Mouse (Mus musculus) heart, postnatal 4 days (tissue): ENCODE measurements at regions not wholly inside any gene's neighbourhood (a gene's known extent, or its start where the extent isn't known, plus 50 kb on each side); places are given as distances from the start of the nearest gene placed in this dataset.

Experiments
- DNase-seq: peaks from one replicate; pipeline ENCODE4 v3.0.0; 2021

- DNase-seq, result no peak
Measured at GRCm38 (mm10) chr1:71822123-71822522, 169.1 kb upstream of the Fn1 start.

DNA sequence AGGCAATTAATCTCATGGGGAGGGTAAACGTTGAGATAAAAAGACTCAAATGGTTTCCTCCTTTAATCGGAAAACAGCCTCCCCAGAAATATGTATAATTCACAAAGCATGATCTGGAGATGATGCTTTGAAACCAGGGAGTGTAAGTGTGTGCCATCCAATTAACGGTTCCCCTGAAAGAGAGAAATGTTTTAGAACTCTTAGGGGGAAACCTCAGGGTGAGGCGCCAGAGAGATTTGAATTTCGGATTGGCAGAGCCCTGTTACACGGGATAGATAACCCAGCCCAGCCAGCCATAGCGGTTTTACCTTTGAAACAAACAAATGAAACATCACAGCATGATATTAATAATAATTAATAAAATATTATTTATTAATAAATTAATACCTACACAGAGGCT, 168.1 kb upstream of the Fn1 start:
- no peak for DNase-seq

- peak; percentile 9 for DNase-seq
Measured at GRCm38 (mm10) chr1:71816306-71816705, 163.3 kb upstream of the Fn1 start.

DNA sequence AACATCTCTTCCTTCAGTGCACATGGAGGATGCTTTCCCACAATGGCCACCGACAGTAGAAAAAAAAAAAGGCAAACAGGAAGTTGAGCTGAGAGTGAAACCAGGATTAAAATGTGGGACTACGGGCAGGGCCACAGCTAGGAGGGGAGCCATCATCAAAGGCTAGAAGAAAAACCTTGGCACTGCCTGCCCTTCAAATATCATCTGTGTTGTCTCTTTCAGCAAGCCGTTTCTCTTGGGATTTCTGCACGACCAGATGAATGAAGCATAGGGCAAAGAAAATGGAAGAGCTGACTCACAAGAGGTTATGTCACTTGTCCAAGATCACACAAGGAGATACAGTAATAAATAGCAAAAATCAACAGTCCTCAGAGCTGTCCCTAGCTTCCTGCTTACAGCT, 161.1 kb upstream of the Fn1 start:
- no peak for DNase-seq

DNA sequence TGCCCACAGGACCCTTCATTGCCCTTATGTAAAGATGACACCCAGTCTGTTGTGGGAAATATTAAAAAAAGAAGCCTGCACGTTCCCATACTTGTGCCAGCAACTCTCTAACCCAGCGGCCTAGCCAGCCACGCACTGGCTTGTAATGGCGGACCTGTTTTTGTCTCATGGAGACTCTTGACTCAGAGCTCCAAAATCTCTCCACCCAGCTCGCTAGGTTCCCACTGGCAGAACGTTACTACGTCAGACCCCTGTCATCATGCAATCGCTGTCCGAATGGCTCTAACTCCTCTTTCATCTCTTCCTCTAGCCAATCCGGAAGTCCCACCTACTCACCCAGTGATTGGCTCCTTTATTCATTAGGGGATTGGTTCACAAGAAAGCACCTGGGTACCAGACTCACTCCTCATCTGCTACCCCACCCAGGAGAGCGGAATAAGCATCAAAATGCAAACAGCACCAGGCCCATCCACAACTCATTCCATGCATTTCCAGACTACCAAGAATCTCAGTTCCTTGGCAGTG, 159.2 kb upstream of the Fn1 start:
- DNase-seq, result no peak

- no peak for DNase-seq
Measured at GRCm38 (mm10) chr1:71811196-71811788, 158.3 kb upstream of the Fn1 start.

- DNase-seq, result no peak
Measured at GRCm38 (mm10) chr1:71808005-71808404, 155.0 kb upstream of the Fn1 start.

GRCm38 (mm10) chr1:71807586-71807985, 154.6 kb upstream of the Fn1 start:
- DNase-seq, result peak; percentile 14

- DNase-seq, result no peak
Measured at GRCm38 (mm10) chr1:71801283-71802066, 148.5 kb upstream of the Fn1 start.

GRCm38 (mm10) chr1:71800581-71800980, 147.6 kb upstream of the Fn1 start:
- DNase-seq, result no peak

DNA sequence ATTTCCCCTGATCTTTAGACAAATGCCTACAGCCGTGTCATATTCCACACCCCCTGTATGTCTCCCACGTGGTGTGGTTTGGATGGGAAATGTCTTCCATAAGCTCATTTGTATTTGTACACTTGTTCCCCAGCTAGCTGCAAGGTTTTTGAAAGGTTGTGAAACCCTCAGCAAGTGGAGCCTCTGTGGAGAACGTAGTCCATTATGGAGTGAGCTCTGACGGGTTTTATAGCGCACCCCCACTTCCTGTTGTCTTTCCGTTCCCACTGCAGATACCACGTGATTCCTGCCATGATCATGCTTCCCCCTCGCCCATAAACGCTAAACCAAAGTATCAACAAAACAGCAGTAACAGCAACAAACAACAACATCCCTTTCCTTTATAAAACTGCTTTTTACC, 145.6 kb upstream of the Fn1 start:
- DNase-seq, result no peak

- no peak for DNase-seq
Measured at GRCm38 (mm10) chr1:71788408-71788807, 135.4 kb upstream of the Fn1 start.

DNA sequence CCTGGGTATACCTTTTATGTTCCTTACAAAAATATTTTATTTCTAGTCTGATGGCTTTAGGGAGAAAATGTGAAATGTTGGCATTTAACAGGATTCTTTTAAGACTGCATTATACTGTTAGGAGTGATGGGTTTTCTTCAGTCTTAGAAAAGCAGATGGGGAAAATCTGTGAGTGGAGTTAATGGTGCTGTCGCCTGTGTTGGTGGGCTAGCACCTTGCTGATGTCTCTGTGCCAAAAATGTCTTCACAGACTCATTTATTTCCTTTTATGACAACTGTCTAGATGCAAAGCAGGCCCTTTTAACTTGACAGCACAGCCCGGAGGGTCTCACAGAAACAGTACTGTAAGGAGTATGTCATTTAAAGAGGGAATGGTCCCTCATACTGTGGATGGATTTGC, 131.9 kb upstream of the Fn1 start:
- DNase-seq, result no peak

DNA sequence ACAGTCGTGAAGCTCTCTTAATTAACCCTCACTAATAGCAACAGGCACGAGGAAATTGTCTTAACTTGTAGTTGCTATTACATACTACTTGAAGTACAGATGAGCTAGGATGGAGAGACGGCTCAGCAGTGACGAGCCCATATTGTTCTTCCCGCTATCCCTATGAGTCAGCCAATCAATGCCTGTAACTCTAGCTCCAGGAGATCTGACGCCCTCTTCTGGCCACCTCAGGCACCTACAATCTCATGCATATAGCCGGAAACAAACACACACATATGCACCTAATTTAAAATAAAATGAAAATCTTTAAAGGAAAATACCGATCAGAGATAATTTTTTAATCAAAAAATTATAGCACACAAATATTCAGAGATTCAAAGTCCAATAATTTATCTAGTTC, 125.3 kb upstream of the Fn1 start:
- DNase-seq, result no peak

DNA sequence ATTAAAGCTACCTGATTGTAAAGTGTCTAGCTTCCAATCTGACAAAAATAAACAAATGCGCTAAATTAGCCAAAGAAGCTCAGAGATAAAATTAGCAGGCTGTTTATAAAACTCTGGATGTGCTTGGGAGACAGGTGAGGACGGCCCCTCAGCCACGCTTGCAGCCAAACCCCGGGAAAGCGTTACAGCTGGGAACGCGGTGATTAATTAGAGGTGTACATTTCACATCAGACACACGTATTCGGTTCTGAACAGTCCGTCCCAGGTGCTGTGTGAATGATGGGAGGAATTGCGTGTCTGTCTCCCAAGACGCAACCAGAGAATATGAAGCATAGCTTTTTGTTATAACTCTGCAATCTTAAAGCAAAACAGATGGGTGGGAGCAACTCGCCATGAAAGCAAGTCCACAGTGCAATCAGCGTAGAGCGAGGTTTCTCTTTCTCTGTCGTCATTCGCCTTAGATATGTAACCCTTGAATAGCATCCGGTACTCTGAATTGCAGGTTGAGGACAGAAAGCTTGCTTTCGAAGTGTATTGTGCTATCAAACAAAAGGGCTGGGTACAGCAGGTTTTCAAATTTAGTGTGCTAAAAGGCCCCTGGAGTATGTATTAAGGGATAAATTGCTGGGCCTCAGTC, 123.0 kb upstream of the Fn1 start:
- no peak for DNase-seq

GRCm38 (mm10) chr1:71772526-71772925, 119.5 kb upstream of the Fn1 start:
- no peak for DNase-seq

GRCm38 (mm10) chr1:71771798-71772197, 118.8 kb upstream of the Fn1 start:
- no peak for DNase-seq

DNA sequence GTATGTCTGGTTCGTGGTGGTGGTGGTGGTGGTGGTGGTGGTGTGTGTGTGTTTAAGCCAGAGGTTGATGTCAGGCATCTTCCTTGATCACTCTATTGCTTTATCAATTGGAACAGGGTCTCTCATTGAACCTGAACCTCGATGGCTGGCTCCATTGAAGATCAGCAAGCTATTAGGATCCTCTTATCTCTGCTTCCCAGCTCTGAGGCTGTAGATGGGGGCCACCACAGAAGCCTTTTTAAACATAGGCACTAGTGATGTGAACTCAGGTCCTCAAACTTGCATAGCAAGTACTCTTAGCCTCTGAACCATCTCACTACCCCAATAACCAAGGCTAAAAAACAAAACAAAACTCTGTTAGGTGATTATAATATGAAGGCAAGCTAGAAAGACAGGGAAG, 116.6 kb upstream of the Fn1 start:
- no peak for DNase-seq

- DNase-seq, result no peak
Measured at GRCm38 (mm10) chr1:71767705-71768104, 114.7 kb upstream of the Fn1 start.

- DNase-seq, result peak; percentile 38
Measured at GRCm38 (mm10) chr1:71767076-71767475, 114.1 kb upstream of the Fn1 start.

DNA sequence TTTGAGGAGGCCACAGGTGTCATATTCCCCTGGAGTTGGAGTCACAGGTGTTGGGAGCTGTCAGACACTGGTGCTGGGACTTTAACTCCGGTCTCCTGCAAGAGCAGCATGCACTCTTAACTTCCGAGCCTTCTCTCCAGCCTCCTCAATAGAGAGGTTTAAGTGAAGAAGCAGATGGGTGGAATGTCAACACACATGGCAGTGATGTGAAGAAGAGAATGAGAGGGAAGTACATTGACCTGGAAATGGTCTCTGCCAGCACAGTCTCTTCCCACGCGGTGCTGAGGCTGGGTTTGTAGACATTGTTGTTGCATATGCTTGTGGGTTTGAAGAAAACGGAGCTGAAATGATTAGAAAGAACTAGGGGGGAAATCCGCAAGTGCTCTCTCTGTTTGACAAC, 112.0 kb upstream of the Fn1 start:
- no peak for DNase-seq

DNA sequence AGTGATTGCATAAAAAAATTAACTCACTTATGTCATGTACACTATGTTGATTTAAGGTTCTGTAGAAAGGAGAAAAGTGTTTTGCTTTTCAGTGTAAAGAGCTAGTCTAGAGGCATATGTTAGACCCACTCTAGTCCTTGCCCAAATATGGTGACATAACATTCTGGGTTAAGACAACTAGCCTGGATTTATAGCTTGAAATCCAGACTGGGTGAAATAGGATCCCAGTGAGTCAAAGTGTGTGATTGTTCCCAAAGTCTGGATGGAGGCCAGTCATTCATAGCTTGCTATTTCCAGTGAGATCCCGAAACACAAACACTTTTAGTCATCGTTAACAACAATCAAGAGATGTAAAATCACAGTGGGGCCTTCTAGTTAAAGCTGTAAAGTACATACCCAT, 110.5 kb upstream of the Fn1 start:
- DNase-seq, result peak; percentile 28

- no peak for DNase-seq
Measured at GRCm38 (mm10) chr1:71760342-71760741, 107.3 kb upstream of the Fn1 start.

- no peak for DNase-seq
Measured at GRCm38 (mm10) chr1:71757236-71757635, 104.2 kb upstream of the Fn1 start.
